Mouse (Mus musculus): Measurements from ENCODE around the gene Arpc3. TPM values are rescaled to one million over a fixed set of nuclear protein-coding genes. Genes with fewer than 3 reads are reported as not detected.

Arpc3 gene
- polyA plus RNA-seq (2015; fragmentation: Nextera tagmentation; extraction: Ambion mirVana) = 140 and 154 TPM in 2 replicates

GRCm38 (mm10) chr5:122391786-122392180 lies at the start of gene Arpc3:
Gene Arpc3, plus strand, starts transcription at chr5:122391878.
- peak within 1 kb of the TSS; percentile 91 for H3K4me2 ChIP-seq (replicated peaks; ENCODE audit: low read depth, low read length)
- H3K4me1 ChIP-seq (ENCODE audit: insufficient read depth, low read length) = peaks cover 7% of the 10 kb centered on the region
- peak within 1 kb of the TSS; percentile 61 for H3K27ac ChIP-seq (ENCODE audit: low read length)
- H3K27me3 ChIP-seq (ENCODE audit: insufficient read depth, low read length) = no peaks in the 10 kb centered on the region
- under 1% methylated on average over 39 of the region's 39 CpGs for WGBS
- H3K9me3 ChIP-seq (ENCODE audit: low read length) = no peaks in the 10 kb centered on the region
- H3K36me3 ChIP-seq (ENCODE audit: insufficient read depth, low read length) = peaks cover 4% of the 10 kb centered on the region
- H3K4me3 ChIP-seq (ENCODE audit: low read length) = peak within 1 kb of the TSS; percentile 95
- ATAC-seq (ENCODE audit: low FRiP score, low TSS enrichment) = peak; percentile 79
- peak within 1 kb of the TSS; percentile 90 for H3K9ac ChIP-seq (replicated peaks; ENCODE audit: low read length)

GRCm38 (mm10) chr5:122342874-122343273 lies 48.8 kb upstream of the Arpc3 start:
- Histone ChIP-seq H3K36me3 (ENCODE audit: insufficient read depth, low read length) (no peaks in the 10 kb centered on the region), H3K9ac (replicated peaks; ENCODE audit: low read length) (no peak overlapping the region), H3K4me1 (ENCODE audit: insufficient read depth, low read length) (no peaks in the 10 kb centered on the region), H3K9me3 (ENCODE audit: low read length) (peaks cover 3% of the 10 kb centered on the region; the same call in 1 of the 2 replicates), H3K4me2 (replicated peaks; ENCODE audit: low read depth, low read length) (no peak overlapping the region), H3K27ac (ENCODE audit: low read length) (no peak overlapping the region), H3K4me3 (ENCODE audit: low read length) (no peak overlapping the region), H3K27me3 (ENCODE audit: insufficient read depth, low read length) (no peaks in the 10 kb centered on the region)
- no peak for ATAC-seq (ENCODE audit: low FRiP score, low TSS enrichment)
- 74% methylated on average over 1 of the region's 1 CpGs for WGBS

DNA sequence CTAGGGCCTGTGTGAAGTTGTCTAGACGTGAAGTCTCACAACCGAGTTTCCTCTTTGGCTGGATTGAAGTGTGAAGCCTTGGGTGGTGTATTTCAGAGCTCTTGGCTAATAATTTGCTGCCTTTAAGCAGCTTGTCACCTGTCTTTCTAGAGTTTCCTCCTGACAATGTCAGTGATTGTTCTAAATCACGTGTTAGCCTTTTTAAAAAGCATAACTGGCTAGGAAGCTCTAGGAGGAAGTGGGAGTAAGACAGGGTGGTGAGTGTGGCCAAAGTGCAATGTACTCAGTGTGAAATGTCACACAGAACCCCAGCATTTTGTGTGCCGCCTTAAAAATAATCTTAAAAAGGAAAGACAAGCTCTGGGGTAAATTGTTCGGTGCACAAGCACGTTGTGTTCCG lies 47.9 kb upstream of the Arpc3 start:
- Histone ChIP-seq H3K4me2 (replicated peaks; ENCODE audit: low read depth, low read length) (no peak overlapping the region), H3K9ac (replicated peaks; ENCODE audit: low read length) (no peak overlapping the region), H3K27ac (ENCODE audit: low read length) (no peak overlapping the region), H3K4me1 (ENCODE audit: insufficient read depth, low read length) (no peaks in the 10 kb centered on the region), H3K9me3 (ENCODE audit: low read length) (peaks cover 3% of the 10 kb centered on the region; the same call in 1 of the 2 replicates), H3K4me3 (ENCODE audit: low read length) (no peak overlapping the region), H3K36me3 (ENCODE audit: insufficient read depth, low read length) (no peaks in the 10 kb centered on the region), H3K27me3 (ENCODE audit: insufficient read depth, low read length) (no peaks in the 10 kb centered on the region)
- ATAC-seq (ENCODE audit: low FRiP score, low TSS enrichment) = no peak
- WGBS = 53% methylated on average over 7 of the region's 7 CpGs

- no peaks in the 10 kb centered on the region for H3K27me3 ChIP-seq (ENCODE audit: insufficient read depth, low read length)
- H3K9me3 ChIP-seq (ENCODE audit: low read length) = peaks cover 3% of the 10 kb centered on the region; the same call in 1 of the 2 replicates
- no peak overlapping the region for H3K4me3 ChIP-seq (ENCODE audit: low read length)
- no peaks in the 10 kb centered on the region for H3K4me1 ChIP-seq (ENCODE audit: insufficient read depth, low read length)
- WGBS = 6% methylated on average over 5 of the region's 5 CpGs
- H3K27ac ChIP-seq (ENCODE audit: low read length) = no peak overlapping the region
- no peaks in the 10 kb centered on the region for H3K36me3 ChIP-seq (ENCODE audit: insufficient read depth, low read length)
- no peak overlapping the region for H3K4me2 ChIP-seq (replicated peaks; ENCODE audit: low read depth, low read length)
- ATAC-seq (ENCODE audit: low FRiP score, low TSS enrichment) = no peak
- no peak overlapping the region for H3K9ac ChIP-seq (replicated peaks; ENCODE audit: low read length)
Measured at GRCm38 (mm10) chr5:122344260-122344659, 47.4 kb upstream of the Arpc3 start.

GRCm38 (mm10) chr5:122345777-122346176 lies 45.9 kb upstream of the Arpc3 start:
- Histone ChIP-seq H3K4me2 (replicated peaks; ENCODE audit: low read depth, low read length) (no peak overlapping the region), H3K9ac (replicated peaks; ENCODE audit: low read length) (no peak overlapping the region), H3K36me3 (ENCODE audit: insufficient read depth, low read length) (no peaks in the 10 kb centered on the region), H3K27me3 (ENCODE audit: insufficient read depth, low read length) (no peaks in the 10 kb centered on the region), H3K27ac (ENCODE audit: low read length) (no peak overlapping the region), H3K4me1 (ENCODE audit: insufficient read depth, low read length) (no peaks in the 10 kb centered on the region), H3K4me3 (ENCODE audit: low read length) (no peak overlapping the region), H3K9me3 (ENCODE audit: low read length) (peaks cover 3% of the 10 kb centered on the region; the same call in 1 of the 2 replicates)
- WGBS = 81% methylated on average over 4 of the region's 4 CpGs
- no peak for ATAC-seq (ENCODE audit: low FRiP score, low TSS enrichment)

DNA sequence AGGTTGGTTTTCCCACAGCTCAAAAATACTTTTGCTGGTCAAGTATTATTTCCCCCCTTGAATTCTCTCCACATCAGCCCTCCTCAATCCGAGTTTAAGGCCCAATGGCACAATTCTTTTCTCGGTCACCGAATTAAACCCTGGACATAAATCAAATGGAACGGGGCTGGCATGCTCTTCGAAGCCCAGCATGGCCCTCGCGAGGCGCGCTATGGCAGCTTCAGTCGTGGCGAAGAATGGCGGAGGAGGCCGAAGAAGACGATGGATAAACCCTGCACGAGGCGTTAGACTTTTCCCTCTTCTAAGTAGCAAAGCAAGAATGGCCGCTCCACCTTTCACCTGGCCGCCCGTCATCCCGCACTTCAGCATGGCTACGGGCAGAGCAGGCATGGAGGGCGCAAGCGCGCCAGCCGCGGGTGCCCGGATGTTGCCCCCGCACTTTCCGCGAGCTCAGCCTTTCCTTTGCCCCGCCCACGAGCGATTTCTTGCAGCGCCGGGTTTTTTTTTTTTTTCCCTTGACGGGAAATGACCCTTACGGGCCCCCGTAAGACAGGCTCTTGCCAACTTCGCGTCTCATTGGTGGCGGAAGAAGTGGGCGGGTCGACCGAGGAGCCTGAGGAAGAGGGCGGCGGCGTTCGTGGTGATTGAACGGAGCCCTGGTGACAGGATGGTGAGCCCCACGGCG lies 37.7 kb upstream of the Arpc3 start, which contains the start of the genes Rad9b and Vps29:
TSS of gene Rad9b (minus strand) at position 427 of the 685 bp plus-strand sequence.
TSS of gene Vps29 (plus strand) at position 563 of the 685 bp plus-strand sequence.
- peak; percentile 95 for ATAC-seq (ENCODE audit: low FRiP score, low TSS enrichment)
- 0 out of 2 replicates have a peak, but pooled peaks cover 5% of the 10 kb centered on the region for H3K4me1 ChIP-seq (ENCODE audit: insufficient read depth, low read length)

GRCm38 (mm10) chr5:122354492-122355067 lies 37.1 kb upstream of the Arpc3 start:
- Histone ChIP-seq H3K9ac (replicated peaks; ENCODE audit: low read length) (peak overlapping the region; percentile 92), H3K9me3 (ENCODE audit: low read length) (no peaks in the 10 kb centered on the region), H3K27ac (ENCODE audit: low read length) (peak overlapping the region; percentile 76), H3K27me3 (ENCODE audit: insufficient read depth, low read length) (no peaks in the 10 kb centered on the region), H3K4me1 (ENCODE audit: insufficient read depth, low read length) (0 out of 2 replicates have a peak, but pooled peaks cover 5% of the 10 kb centered on the region), H3K4me2 (replicated peaks; ENCODE audit: low read depth, low read length) (peak overlapping the region; percentile 68), H3K36me3 (ENCODE audit: insufficient read depth, low read length) (peaks cover 5% of the 10 kb centered on the region; the same call in 1 of the 2 replicates), H3K4me3 (ENCODE audit: low read length) (peak overlapping the region; percentile 89)
- ATAC-seq (ENCODE audit: low FRiP score, low TSS enrichment) = peak; percentile 85; the same call in 1 of the 2 replicates
- 0% methylated on average over 53 of the region's 57 CpGs for WGBS

More for the DNA sequence above, 37.7 kb upstream of the Arpc3 start, which contains the start of the genes Rad9b and Vps29:
- H3K4me3 ChIP-seq (ENCODE audit: low read length) = peak within 1 kb of the TSS; percentile 89
- H3K9me3 ChIP-seq (ENCODE audit: low read length) = no peaks in the 10 kb centered on the region
- H3K27ac ChIP-seq (ENCODE audit: low read length) = peak within 1 kb of the TSS; percentile 76
- peaks cover 2% of the 10 kb centered on the region; the same call in 1 of the 2 replicates for H3K36me3 ChIP-seq (ENCODE audit: insufficient read depth, low read length)
- under 1% methylated on average over 51 of the region's 51 CpGs for WGBS
- no peaks in the 10 kb centered on the region for H3K27me3 ChIP-seq (ENCODE audit: insufficient read depth, low read length)
- H3K9ac ChIP-seq (replicated peaks; ENCODE audit: low read length) = peak within 1 kb of the TSS; percentile 92
- H3K4me2 ChIP-seq (replicated peaks; ENCODE audit: low read depth, low read length) = peak within 1 kb of the TSS; percentile 71

DNA sequence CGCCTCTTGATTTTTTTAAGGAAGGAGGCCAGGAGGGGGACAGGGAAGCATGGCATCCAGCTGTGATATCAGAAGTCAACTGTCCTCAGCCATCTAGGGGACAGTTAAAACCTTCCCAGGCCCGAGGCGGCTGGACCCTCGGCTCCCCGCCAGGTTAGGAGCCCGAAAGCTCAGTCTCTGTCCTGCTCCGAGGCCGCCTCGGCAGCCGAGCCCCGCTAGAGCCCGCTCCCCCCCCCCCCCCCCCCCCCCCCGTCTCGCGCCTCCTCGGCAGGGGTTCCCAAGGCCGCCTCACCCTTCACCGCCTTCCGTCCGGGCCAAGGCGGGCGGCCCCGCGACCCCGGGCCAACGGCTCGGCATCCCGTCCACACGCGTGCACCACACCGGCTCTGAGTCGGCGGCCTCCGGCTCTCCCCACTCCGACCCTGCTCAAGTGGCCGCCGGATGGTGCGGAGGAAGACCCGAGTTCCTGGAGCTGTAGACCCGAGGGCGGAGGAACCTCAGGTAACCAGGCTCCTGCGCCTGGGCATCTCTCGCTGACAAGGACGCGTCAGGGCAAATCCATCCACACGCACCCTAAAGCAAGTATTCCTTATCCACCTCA lies 20.0 kb upstream of the Arpc3 start, which contains the start of gene Gpn3:
TSS of gene Gpn3 (plus strand) at position 286 of the 601 bp plus-strand sequence.
- peak; percentile 76 for ATAC-seq (ENCODE audit: low FRiP score, low TSS enrichment)
- Histone ChIP-seq H3K4me1 (ENCODE audit: insufficient read depth, low read length) (peaks cover 16% of the 10 kb centered on the region), H3K9me3 (ENCODE audit: low read length) (no peaks in the 10 kb centered on the region), H3K36me3 (ENCODE audit: insufficient read depth, low read length) (peaks cover 29% of the 10 kb centered on the region), H3K27me3 (ENCODE audit: insufficient read depth, low read length) (no peaks in the 10 kb centered on the region), H3K4me2 (replicated peaks; ENCODE audit: low read depth, low read length) (peak within 1 kb of the TSS; percentile 84), H3K27ac (ENCODE audit: low read length) (peak within 1 kb of the TSS; percentile 90), H3K4me3 (ENCODE audit: low read length) (peak within 1 kb of the TSS; percentile 90), H3K9ac (replicated peaks; ENCODE audit: low read length) (peak within 1 kb of the TSS; percentile 85)
- WGBS = under 1% methylated on average over 30 of the region's 46 CpGs

DNA sequence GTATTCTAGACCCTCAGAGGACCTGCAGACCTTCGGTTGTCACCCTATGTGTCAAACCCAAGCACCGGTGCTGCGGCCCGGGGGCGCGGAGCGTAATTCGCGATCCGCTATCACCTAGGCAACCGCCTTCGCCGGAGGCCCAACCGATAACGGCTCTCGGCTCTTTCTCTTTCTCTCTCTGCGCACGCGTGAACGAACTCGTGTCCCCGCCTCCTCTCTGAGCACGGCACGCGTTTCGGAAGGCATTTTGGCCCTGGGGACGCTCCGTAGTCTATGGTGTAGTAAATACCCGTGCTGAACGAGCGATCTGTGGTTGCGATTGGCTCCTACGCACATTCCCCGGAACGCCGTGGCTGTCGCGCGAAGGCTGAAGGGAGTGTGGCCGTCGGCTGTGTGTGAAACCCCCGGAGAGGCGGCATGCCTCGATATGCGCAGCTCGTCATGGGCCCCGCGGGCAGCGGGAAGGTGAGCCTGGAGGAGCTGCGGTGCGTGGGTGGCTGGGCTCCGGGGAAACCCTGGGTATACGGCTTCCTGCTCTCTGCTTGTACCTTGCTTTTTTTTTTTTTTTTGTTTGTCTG lies 19.4 kb upstream of the Arpc3 start, which contains the start of gene Fam216a:
TSS of gene Fam216a (minus strand) at position 173 of the 578 bp plus-strand sequence.
- Histone ChIP-seq H3K9me3 (ENCODE audit: low read length) (no peaks in the 10 kb centered on the region), H3K27ac (ENCODE audit: low read length) (peak within 1 kb of the TSS; percentile 90), H3K4me3 (ENCODE audit: low read length) (peak within 1 kb of the TSS; percentile 90), H3K4me1 (ENCODE audit: insufficient read depth, low read length) (peaks cover 16% of the 10 kb centered on the region), H3K9ac (replicated peaks; ENCODE audit: low read length) (peak within 1 kb of the TSS; percentile 85), H3K36me3 (ENCODE audit: insufficient read depth, low read length) (peaks cover 29% of the 10 kb centered on the region), H3K4me2 (replicated peaks; ENCODE audit: low read depth, low read length) (peak within 1 kb of the TSS; percentile 84), H3K27me3 (ENCODE audit: insufficient read depth, low read length) (no peaks in the 10 kb centered on the region)
- ATAC-seq (ENCODE audit: low FRiP score, low TSS enrichment) = peak; percentile 94
- under 1% methylated on average over 53 of the region's 53 CpGs for WGBS

Data from kidney, embryonic 16.5 days (tissue).